Mouse (Mus musculus) 3T3-L1 (cell line): ENCODE measurements around the gene Crtac1.

Source experiments
- DNase-seq: peaks from one replicate; pipeline ENCODE4 v3.0.0-alpha.2; 2015; ENCODE audit warnings: low read depth, low spot score

Crtac1 gene

DNA sequence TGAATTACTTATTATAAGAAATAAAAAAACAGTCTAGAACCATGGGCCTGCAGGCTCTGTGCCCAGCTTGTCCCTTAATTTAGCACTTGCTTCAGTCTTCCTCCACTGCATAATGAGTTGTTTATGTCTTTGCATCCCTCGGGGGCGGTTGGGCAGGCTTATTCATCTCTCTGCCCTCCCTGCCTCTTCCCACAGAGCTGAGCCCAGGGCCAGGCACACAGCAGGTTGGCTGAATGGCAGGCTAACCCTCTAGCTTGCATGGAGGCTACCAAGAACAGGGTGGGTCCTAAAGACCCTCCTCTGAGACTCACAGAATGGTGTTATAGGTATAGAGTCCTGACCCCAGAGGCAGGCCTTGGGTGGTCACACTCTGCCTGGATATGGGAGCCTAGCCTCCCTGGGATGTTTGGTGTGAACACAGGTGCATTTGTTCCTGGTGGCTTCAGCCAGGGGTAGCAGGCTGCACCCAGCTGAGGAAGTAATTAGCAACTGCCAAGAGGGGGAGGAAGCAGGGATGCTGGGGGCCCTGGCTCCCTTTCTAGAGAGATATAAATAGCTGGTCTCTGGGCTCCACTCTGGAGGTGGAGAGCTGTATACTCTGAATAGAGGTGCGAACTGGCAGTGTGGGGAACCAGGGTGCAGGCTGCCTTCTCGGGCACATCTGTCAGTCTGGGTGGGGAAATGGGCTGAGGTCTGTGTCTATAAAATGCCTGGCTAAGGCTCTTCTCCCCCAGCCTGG is 193.8 kb downstream of the Crtac1 start:
- peak; percentile 36 for DNase-seq
